Mouse (Mus musculus) limb, embryonic 11.5 days (tissue): ENCODE results near the gene Srrm1. TPM values are rescaled to one million over a fixed set of nuclear protein-coding genes. Genes with fewer than 3 reads are reported as not detected.
A peak's percentile ranks its signal among the peaks of the same experiment; 100 is the strongest.
"Not testable (repeated sequence)": the region's sequence is repeated elsewhere in the genome, so short reads cannot be mapped to it uniquely, and the experiment has no call there.

Source experiments
- ATAC-seq: fragments of 200-750 bp; cut with Nextera tagmentation; 2 replicates; pipeline ENCODE4 v1.8.0; 2017; ENCODE audit warnings: low read depth; ENCODE audit not compliant: insufficient number of reproducible peaks, low FRiP score, low TSS enrichment
- DNase-seq: peaks from one replicate; pipeline ENCODE4 v3.0.0-alpha.2; 2015; ENCODE audit warnings: low spot score
- H3K27ac ChIP-seq: fragments of 300-500 bp; sonication (generic); replicated peaks from 2 replicates; pipeline ENCODE4 v1.5.1; 2014; ENCODE audit warnings: low read depth, mild to moderate bottlenecking, low read length
- H3K27me3 ChIP-seq: fragments of 300-500 bp; sonication (generic); 2 replicates; pipeline ENCODE4 v1.6.1; 2014; ENCODE audit warnings: mild to moderate bottlenecking, low read length, mixed read lengths; ENCODE audit not compliant: control insufficient read depth, insufficient read depth
- H3K36me3 ChIP-seq: fragments of 300-500 bp; sonication (generic); 2 replicates; pipeline ENCODE4 v1.6.1; 2014; ENCODE audit warnings: mild to moderate bottlenecking, low read length, moderate library complexity, mixed read lengths; ENCODE audit not compliant: control insufficient read depth, insufficient read depth
- H3K4me1 ChIP-seq: fragments of 300-500 bp; sonication (generic); 2 replicates; pipeline ENCODE4 v1.6.1; 2014; ENCODE audit warnings: low read length, mixed read lengths; ENCODE audit not compliant: control insufficient read depth, insufficient read depth
- H3K4me2 ChIP-seq: fragments of 300-500 bp; sonication (generic); 2 replicates; pipeline ENCODE4 v1.6.1; 2014; ENCODE audit warnings: low read depth, mild to moderate bottlenecking, moderate library complexity; ENCODE audit not compliant: severe bottlenecking
- H3K4me3 ChIP-seq: fragments of 300-500 bp; sonication (generic); 2 replicates; pipeline ENCODE4 v1.5.1; 2014; ENCODE audit warnings: low read depth, low read length
- H3K9ac ChIP-seq: fragments of 300-500 bp; sonication (generic); 2 replicates; pipeline ENCODE4 v1.6.1; 2014; ENCODE audit warnings: mild to moderate bottlenecking, low read length
- H3K9me3 ChIP-seq: fragments of 300-500 bp; sonication (generic); 2 replicates; pipeline ENCODE4 v1.6.1; 2016; ENCODE audit warnings: low read length; ENCODE audit not compliant: control insufficient read depth
- WGBS: fragments of 180-500 bp; shearing (Covaris S2); extraction: QIAGEN DNeasy Blood & Tissue Kit; methylation state at CpG from one replicate; pipeline ENCODE4 v1.1.7; 2014; 5-methylcytosine and 5-hydroxymethylcytosine counted together
- polyA plus RNA-seq: library from polyadenylated mRNA; unstranded; fragments of >200 nt; fragmentation: Nextera tagmentation; extraction: Ambion mirVana; gene quantifications from 2 replicates; pipeline ENCODE4 v1.2.1, GENCODE M21; 2014

Gene Srrm1
- polyA plus RNA-seq, 1 experiment from 2014 or later, result 243 TPM

GRCm38 (mm10) chr4:135362828-135363227 lies 9.7 kb upstream of the Srrm1 start:
- Histone ChIP-seq H3K27ac (no peak overlapping the region), H3K4me1 (no peaks in the 10 kb centered on the region), H3K4me3 (no peak overlapping the region), H3K27me3 (no peaks in the 10 kb centered on the region), H3K4me2 (no peak overlapping the region), H3K9ac (no peak overlapping the region), H3K9me3 (no peaks in the 10 kb centered on the region), H3K36me3 (no peaks in the 10 kb centered on the region)
- 46% methylated on average over 6 of the region's 6 CpGs for WGBS
- ATAC-seq (no peak), DNase-seq (no peak)

- Histone ChIP-seq H3K4me2 (no peak overlapping the region), H3K9ac (no peak overlapping the region), H3K27me3 (no peaks in the 10 kb centered on the region), H3K4me3 (no peak overlapping the region), H3K36me3 (no peaks in the 10 kb centered on the region), H3K27ac (no peak overlapping the region), H3K4me1 (no peaks in the 10 kb centered on the region), H3K9me3 (no peaks in the 10 kb centered on the region)
- DNase-seq (no peak), ATAC-seq (no peak)
- 89% methylated on average over 12 of the region's 12 CpGs for whole genome bisulfite sequencing
Observed at GRCm38 (mm10) chr4:135361722-135362121, 8.6 kb upstream of the Srrm1 start.

- H3K4me3 ChIP-seq, result no peak overlapping the region
- no peak for ATAC-seq
- peak; percentile 50 for DNase-seq
- no peaks in the 10 kb centered on the region for H3K36me3 ChIP-seq
- no peaks in the 10 kb centered on the region for H3K27me3 ChIP-seq
- no peak overlapping the region for H3K9ac ChIP-seq
- H3K27ac ChIP-seq, result no peak overlapping the region
- 2% methylated on average over 6 of the region's 6 CpGs for WGBS
- H3K4me1 ChIP-seq, result peaks cover 4% of the 10 kb centered on the region
- H3K4me2 ChIP-seq, result no peak overlapping the region
- no peaks in the 10 kb centered on the region for H3K9me3 ChIP-seq
Observed at GRCm38 (mm10) chr4:135358736-135359135, 5.6 kb upstream of the Srrm1 start.

- 82% methylated on average over 12 of the region's 12 CpGs for WGBS
Observed at GRCm38 (mm10) chr4:135357221-135357920, 4.2 kb upstream of the Srrm1 start.

GRCm38 (mm10) chr4:135355886-135356550 lies 2.9 kb upstream of the Srrm1 start:
- Histone ChIP-seq H3K4me2 (no peak overlapping the region), H3K9me3 (no peaks in the 10 kb centered on the region), H3K27ac (no peak overlapping the region), H3K36me3 (no peaks in the 10 kb centered on the region), H3K4me1 (peaks cover 9% of the 10 kb centered on the region), H3K4me3 (no peak overlapping the region), H3K27me3 (no peaks in the 10 kb centered on the region), H3K9ac (no peak overlapping the region)
- no peak for ATAC-seq
- DNase-seq, result no peak
- 75% methylated on average over 9 of the region's 9 CpGs for WGBS

More at GRCm38 (mm10) chr4:135357221-135357920, 4.2 kb upstream of the Srrm1 start:
- H3K27ac ChIP-seq, result no peak overlapping the region
- no peak overlapping the region for H3K4me2 ChIP-seq
- no peaks in the 10 kb centered on the region for H3K27me3 ChIP-seq
- peaks cover 4% of the 10 kb centered on the region for H3K4me1 ChIP-seq
- no peaks in the 10 kb centered on the region for H3K9me3 ChIP-seq
- H3K4me3 ChIP-seq, result no peak overlapping the region
- no peaks in the 10 kb centered on the region for H3K36me3 ChIP-seq
- no peak for ATAC-seq
- no peak overlapping the region for H3K9ac ChIP-seq
- no peak for DNase-seq

- Histone ChIP-seq H3K9ac (0 out of 2 replicates have a peak overlapping the region, but pooled peaks have one; percentile 54), H3K27ac (peak overlapping the region; percentile 96; the same call in 1 of the 2 replicates)
- not testable (repeated sequence) for H3K4me3 ChIP-seq, DNase-seq, H3K27me3 ChIP-seq, H3K36me3 ChIP-seq, H3K9me3 ChIP-seq, H3K4me1 ChIP-seq, H3K4me2 ChIP-seq, ATAC-seq
Observed at GRCm38 (mm10) chr4:135354751-135355150, 1.6 kb upstream of the Srrm1 start.

- ATAC-seq (0 out of 2 replicates have a peak, but pooled peaks have one; percentile 3), DNase-seq (peak; percentile 45)
- Histone ChIP-seq H3K9me3 (no peaks in the 10 kb centered on the region), H3K36me3 (peaks cover 4% of the 10 kb centered on the region), H3K4me1 (peaks cover 9% of the 10 kb centered on the region), H3K4me2 (peak overlapping the region; percentile 66), H3K9ac (peak overlapping the region; percentile 54), H3K27me3 (no peaks in the 10 kb centered on the region), H3K27ac (peak overlapping the region; percentile 96), H3K4me3 (peak overlapping the region; percentile 100)
- 19% methylated on average over 12 of the region's 12 CpGs for WGBS
Observed at GRCm38 (mm10) chr4:135353794-135354450, 801 bp upstream of the Srrm1 start.

GRCm38 (mm10) chr4:135352326-135353065 lies 625 bp downstream of the Srrm1 start:
- peak; percentile 56 for DNase-seq
- Histone ChIP-seq H3K9me3 (no peaks in the 10 kb centered on the region), H3K27me3 (no peaks in the 10 kb centered on the region), H3K4me2 (peak overlapping the region; percentile 71), H3K36me3 (peaks cover 6% of the 10 kb centered on the region), H3K27ac (peak overlapping the region; percentile 84), H3K4me1 (peaks cover 9% of the 10 kb centered on the region), H3K4me3 (peak overlapping the region; percentile 100), H3K9ac (peak overlapping the region; percentile 99)
- peak; percentile 19 for ATAC-seq
- under 1% methylated on average over 67 of the region's 67 CpGs for WGBS
